Mouse (Mus musculus) lung, postnatal 36 days (tissue): ENCODE results near the gene Dedd2.
"Not testable (repeated sequence)": the region's sequence is repeated elsewhere in the genome, so short reads cannot be mapped to it uniquely, and the experiment has no call there.

Experiments used
- DNase-seq: peaks from one replicate; pipeline ENCODE4 v3.0.0; 2022; ENCODE audit warnings: mixed read lengths

Dedd2 gene

GRCm38 (mm10) chr7:25220457-25221101, at the start of gene Dedd2:
Gene Dedd2 (minus strand): TSS chr7:25220615.
- peak; percentile 57 for DNase-seq

- no peak for DNase-seq
Measured at GRCm38 (mm10) chr7:25269545-25270271, 49.3 kb upstream of the Dedd2 start.

GRCm38 (mm10) chr7:25269029-25269428, 48.6 kb upstream of the Dedd2 start:
- no peak for DNase-seq

GRCm38 (mm10) chr7:25268588-25268987, 48.2 kb upstream of the Dedd2 start:
- DNase-seq = no peak

GRCm38 (mm10) chr7:25267751-25268463, 47.5 kb upstream of the Dedd2 start:
- peak; percentile 100 for DNase-seq

- DNase-seq = peak; percentile 100
Measured at GRCm38 (mm10) chr7:25267301-25267750, 46.9 kb upstream of the Dedd2 start, which contains the start of gene Cic. Gene Cic (plus strand): TSS chr7:25267704.

GRCm38 (mm10) chr7:25266180-25266962, 46.0 kb upstream of the Dedd2 start:
- DNase-seq = no peak

- not testable (repeated sequence) for DNase-seq
Measured at GRCm38 (mm10) chr7:25265743-25266142, 45.3 kb upstream of the Dedd2 start.

- DNase-seq = no peak
Measured at GRCm38 (mm10) chr7:25263968-25264870, 43.8 kb upstream of the Dedd2 start.

GRCm38 (mm10) chr7:25261896-25262295, 41.5 kb upstream of the Dedd2 start:
- DNase-seq = no peak

- peak; percentile 23 for DNase-seq
Measured at GRCm38 (mm10) chr7:25251822-25252221, 31.4 kb upstream of the Dedd2 start.

- peak; percentile 74 for DNase-seq
Measured at GRCm38 (mm10) chr7:25251071-25251791, 30.8 kb upstream of the Dedd2 start.

GRCm38 (mm10) chr7:25250141-25250972, 29.9 kb upstream of the Dedd2 start, which contains the start of gene Erf:
Gene Erf (minus strand): TSS chr7:25250761.
- DNase-seq = peak; percentile 96

GRCm38 (mm10) chr7:25249314-25250140, 29.1 kb upstream of the Dedd2 start:
- peak; percentile 85 for DNase-seq

GRCm38 (mm10) chr7:25248846-25249313, 28.5 kb upstream of the Dedd2 start:
- no peak for DNase-seq

- DNase-seq = peak; percentile 42
Measured at GRCm38 (mm10) chr7:25248018-25248647, 27.7 kb upstream of the Dedd2 start.

GRCm38 (mm10) chr7:25247498-25247897, 27.1 kb upstream of the Dedd2 start:
- DNase-seq = no peak

GRCm38 (mm10) chr7:25246759-25247137, 26.3 kb upstream of the Dedd2 start:
- DNase-seq = peak; percentile 34
